Mouse (Mus musculus) splenic B cell, adult 2 months (primary cell): ENCODE results near the gene Lmf2.
A peak's percentile ranks its signal among the peaks of the same experiment; 100 is the strongest.

Experiments used
- DNase-seq: peaks from one replicate; pipeline ENCODE4 v3.0.0-alpha.2; 2011; ENCODE audit warnings: low read depth, low spot score
- H3K27me3 ChIP-seq: 2 replicates; pipeline ENCODE4 v1.6.1; 2012; ENCODE audit warnings: mild to moderate bottlenecking, low read length, moderate library complexity, mixed read lengths; ENCODE audit not compliant: control insufficient read depth, poor library complexity, insufficient read depth, severe bottlenecking
- H3K36me3 ChIP-seq: 2 replicates; pipeline ENCODE4 v1.6.1; 2012; ENCODE audit warnings: mild to moderate bottlenecking, low read length, moderate library complexity, mixed read lengths; ENCODE audit not compliant: control insufficient read depth, poor library complexity, insufficient read depth, severe bottlenecking

Gene Lmf2

DNA sequence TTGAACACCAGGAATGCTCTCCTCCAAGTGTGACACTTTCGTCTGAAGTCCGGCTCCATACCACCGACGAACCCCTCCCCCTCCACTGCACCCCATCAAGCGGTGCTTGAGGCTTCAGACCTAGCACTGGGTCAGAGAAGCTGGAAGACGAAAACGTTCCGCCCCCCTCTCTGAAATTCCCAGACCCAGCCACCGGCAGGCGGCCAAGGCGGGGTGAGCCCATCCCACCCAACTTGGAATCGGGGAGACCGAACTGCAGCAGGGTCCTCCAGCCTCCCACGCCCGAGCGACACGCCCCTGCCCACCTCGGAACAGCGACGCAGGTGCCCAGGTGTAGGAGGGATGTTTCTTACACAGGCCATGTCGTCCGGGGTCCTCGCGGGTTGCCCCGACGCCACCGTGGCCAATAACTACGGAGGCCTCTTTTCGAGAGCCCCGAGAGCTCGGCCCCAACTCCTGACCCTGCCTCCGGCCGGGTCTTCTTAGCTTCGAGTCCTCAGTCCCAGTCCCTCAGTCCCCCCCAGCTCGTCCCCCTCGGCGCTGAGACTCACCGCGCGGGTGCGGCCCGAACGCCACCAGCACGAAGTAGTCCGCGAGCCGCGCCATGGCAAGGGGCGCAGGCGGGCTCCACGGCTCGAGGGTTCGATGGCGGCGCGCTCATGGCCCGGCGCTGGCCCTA lies 40.8 kb downstream of the Lmf2 start:
- no peaks in the 10 kb centered on the region for H3K27me3 ChIP-seq
- no peak for DNase-seq
- H3K36me3 ChIP-seq, result no peaks in the 10 kb centered on the region

DNA sequence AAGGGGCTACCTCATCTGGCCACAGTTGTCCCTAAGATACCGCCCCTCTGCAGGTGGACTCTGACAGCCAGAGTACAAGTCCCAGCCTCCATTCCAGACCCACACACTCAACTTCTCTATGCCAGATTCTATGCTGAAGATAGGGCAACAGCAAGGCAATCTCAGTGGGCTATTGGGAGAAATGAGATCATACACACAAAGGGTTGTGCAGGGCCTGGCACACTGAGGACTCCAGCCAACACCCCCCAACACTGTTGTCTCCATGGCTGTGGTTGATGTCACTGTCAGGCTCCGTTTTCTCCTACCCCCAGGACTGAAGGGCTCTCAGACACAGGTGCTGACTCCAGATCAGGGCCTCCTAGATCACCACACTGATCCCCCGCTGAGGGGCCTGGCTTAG lies 41.4 kb downstream of the Lmf2 start:
- no peaks in the 10 kb centered on the region for H3K27me3 ChIP-seq
- no peak for DNase-seq
- H3K36me3 ChIP-seq, result no peaks in the 10 kb centered on the region

DNA sequence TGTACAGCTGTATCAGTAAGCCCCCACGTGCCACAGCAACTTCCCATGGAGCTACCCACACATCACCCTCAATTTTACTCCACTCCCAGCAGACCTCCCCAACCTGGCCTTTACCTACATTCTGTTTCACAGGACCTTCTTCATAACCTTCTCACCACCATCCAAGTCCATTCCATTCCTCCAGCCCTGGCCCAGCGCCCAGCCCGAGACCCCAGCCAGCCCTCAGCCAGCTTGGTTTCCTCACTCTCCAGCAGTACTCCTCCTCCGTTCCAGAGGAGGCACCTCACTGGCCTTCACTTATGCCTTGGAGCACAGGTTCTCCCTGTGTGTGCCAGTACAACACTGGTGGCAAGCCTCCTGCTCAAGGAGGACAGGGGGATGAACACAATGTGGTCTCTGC lies 42.1 kb downstream of the Lmf2 start:
- H3K36me3 ChIP-seq, result no peaks in the 10 kb centered on the region
- H3K27me3 ChIP-seq, result no peaks in the 10 kb centered on the region
- no peak for DNase-seq

DNA sequence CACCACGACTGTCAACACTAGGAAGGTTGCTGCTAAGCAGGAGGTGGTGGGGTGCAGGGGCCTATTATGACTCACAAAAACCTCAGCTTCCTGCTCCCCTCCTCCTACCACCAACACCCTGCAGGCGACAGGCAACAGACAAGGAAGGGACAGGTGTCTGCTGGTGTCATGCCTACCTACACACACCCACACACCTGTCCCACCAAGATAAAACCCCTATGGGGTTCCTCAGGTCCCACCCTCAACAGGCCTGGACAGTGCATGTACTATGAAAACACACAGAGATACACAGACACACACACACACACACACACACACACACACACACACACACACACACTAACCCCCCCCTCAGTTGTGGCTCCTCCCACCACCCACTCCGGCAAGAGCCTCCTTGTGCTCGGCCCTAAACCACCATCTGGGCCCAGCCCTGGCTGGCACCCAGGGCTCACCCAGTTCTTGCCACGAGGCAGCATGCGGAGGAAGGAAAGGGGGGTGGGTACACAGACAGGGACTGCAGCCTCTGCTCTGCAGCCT lies 45.4 kb downstream of the Lmf2 start:
- peak; percentile 65 for DNase-seq
- H3K27me3 ChIP-seq, result no peaks in the 10 kb centered on the region
- no peaks in the 10 kb centered on the region for H3K36me3 ChIP-seq

DNA sequence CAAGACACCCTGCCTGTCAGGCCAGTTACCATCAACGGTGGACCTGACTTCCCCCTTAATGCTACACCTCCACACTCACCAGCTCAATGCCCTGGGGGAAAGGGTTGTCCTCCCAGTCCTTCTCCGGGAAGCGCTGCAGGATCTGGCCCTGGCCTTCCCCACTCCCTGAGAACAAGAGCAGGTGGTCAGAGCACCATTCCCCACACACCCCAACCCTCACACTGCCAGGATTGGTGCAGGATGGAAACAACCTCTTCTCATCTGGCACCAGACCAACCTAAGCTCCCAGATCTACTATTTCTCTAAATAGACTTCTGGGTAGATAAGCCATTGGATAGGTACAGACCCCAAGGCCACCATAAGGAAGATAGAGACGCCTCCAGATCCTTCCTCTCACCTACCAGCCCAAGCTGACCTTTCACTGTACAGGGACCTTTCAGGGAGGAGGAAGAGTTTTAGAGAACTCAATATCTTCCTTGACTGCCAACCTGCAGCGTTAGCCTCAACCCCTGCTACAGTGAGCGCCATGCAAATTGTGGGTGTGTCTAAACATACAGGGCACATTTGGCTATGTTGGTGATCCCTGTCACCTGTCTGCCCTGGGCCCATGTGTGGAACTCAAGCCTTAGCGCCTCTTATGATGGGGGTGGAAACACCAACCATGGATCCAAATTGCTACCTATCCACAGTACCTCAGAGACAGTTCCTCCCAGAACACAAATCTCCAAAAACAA lies 46.9 kb downstream of the Lmf2 start:
- DNase-seq, result peak; percentile 54
- Histone ChIP-seq H3K27me3 (no peaks in the 10 kb centered on the region), H3K36me3 (0 out of 2 replicates have a peak, but pooled peaks cover 2% of the 10 kb centered on the region)

DNA sequence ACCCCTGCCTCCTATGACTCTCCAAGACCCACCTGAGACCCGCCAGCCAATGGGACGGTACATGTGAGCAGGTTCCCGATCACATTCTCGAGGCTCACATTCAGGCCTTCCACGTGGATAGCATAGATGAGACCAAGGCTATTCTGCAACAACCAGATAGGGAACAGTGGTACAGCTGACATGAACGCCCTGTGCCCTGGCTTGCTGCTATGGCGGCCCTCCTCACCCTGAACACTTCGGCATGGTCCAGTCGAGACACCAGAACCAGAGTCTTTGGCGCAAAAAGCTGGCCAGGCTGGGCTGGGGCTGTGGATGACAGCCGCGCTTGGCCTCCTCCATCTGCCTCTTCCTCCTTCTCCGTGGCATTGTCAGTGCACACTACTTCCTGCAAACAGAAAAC lies 48.0 kb downstream of the Lmf2 start:
- Histone ChIP-seq H3K27me3 (no peaks in the 10 kb centered on the region), H3K36me3 (peaks cover 7% of the 10 kb centered on the region)
- no peak for DNase-seq

DNA sequence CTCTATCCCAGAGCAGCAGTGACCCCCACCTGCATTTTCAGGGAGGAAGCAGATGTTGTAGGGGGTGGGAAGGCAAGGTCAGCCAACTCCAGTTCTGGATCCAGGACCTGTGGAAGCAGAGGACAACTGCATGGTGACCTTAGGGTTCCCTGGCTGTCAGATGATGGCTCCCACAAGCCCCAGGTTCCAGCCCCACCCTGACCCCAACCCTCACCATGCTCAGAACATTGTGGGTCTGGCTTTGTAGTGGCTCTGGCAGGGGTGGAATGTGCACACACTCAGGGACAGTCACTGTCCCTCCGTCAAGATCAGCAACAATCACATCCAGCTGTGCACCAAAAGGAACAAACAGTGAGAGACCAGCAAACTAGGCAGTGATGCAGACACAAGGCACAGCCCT lies 49.5 kb downstream of the Lmf2 start:
- Histone ChIP-seq H3K27me3 (no peaks in the 10 kb centered on the region), H3K36me3 (peaks cover 15% of the 10 kb centered on the region)
- no peak for DNase-seq
